Mouse (Mus musculus): ENCODE data around the gene Ppp2r1b.

GRCm38 (mm10) chr9:50865803-50866202, 20.7 kb downstream of the Ppp2r1b start:
- TF ChIP-seq CTCF (IDR thresholded peaks at IDR 0.05; ENCODE audit: insufficient read depth, low read length), result no peak
- no peak for TF ChIP-seq POLR2A (IDR thresholded peaks at IDR 0.05; ENCODE audit: borderline replicate concordance, extremely low read depth, low read depth, low read length)
